Mouse (Mus musculus) brain, embryonic 14.5 days (tissue): ENCODE measurements around the gene Thap11.

Source experiments
- CTCF ChIP-seq: fragments of 200-500 bp; IDR thresholded peaks from 2 replicates; pipeline ENCODE4 v1.5.1; 2012; ENCODE audit warnings: inconsistent platforms, mild to moderate bottlenecking, moderate library complexity, borderline replicate concordance; ENCODE audit not compliant: insufficient read depth, insufficient read length; ENCODE audit errors: extremely low read depth
- POLR2A ChIP-seq: fragments of 200-500 bp; IDR thresholded peaks from 2 replicates; pipeline ENCODE4 v1.6.1; 2012; ENCODE audit warnings: mild to moderate bottlenecking, inconsistent platforms, borderline replicate concordance; ENCODE audit not compliant: poor library complexity, insufficient read depth, insufficient read length, severe bottlenecking; ENCODE audit errors: extremely low read depth

- TF ChIP-seq CTCF: no peak
- TF ChIP-seq POLR2A: no peak
These were observed 28.6 kb upstream of the Thap11 start for GRCm38 (mm10) chr8:105826379-105826778.
